Mouse (Mus musculus) natural killer cell, adult 2 months (primary cell): ENCODE measurements around the gene Gpc6.

ENCODE experiments used
- DNase-seq, 2 experiments: peaks; one replicate each; pipeline ENCODE4 v3.0.0; 2022; ENCODE audit warnings: low spot score in 2 of 2

Gpc6 gene

GRCm38 (mm10) chr14:116947939-116948591 is 22.9 kb downstream of the Gpc6 start:
- DNase-seq: no peak

- no peak for DNase-seq
Observed at GRCm38 (mm10) chr14:116957154-116957553, 32.0 kb downstream of the Gpc6 start.

- DNase-seq: no peak
Observed at GRCm38 (mm10) chr14:116964837-116965236, 39.7 kb downstream of the Gpc6 start.

GRCm38 (mm10) chr14:116974708-116975107 is 49.6 kb downstream of the Gpc6 start:
- no peak for DNase-seq

DNA sequence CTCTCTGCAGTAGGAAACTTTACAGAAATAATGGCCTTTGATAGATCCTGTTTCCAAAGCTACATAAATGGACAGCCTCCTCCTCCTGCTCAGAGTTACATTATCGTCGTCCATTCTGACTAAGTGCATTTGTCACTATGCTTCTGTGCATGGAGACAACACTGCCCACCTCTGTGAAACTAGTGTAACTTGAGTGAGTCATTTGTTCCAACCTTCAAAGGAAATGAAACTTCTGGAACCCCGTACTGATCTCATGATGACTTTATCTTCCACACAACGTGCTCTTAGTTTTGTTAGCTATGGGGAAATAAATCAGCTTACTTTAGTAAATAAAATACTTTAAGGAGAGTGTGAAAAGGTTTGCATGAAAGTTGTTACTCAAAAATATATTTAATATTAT is 50.1 kb downstream of the Gpc6 start:
- no peak for DNase-seq

GRCm38 (mm10) chr14:116977259-116977658 is 52.1 kb downstream of the Gpc6 start:
- DNase-seq: no peak

- DNase-seq: no peak
Observed at GRCm38 (mm10) chr14:116979714-116980382, 54.7 kb downstream of the Gpc6 start.

DNA sequence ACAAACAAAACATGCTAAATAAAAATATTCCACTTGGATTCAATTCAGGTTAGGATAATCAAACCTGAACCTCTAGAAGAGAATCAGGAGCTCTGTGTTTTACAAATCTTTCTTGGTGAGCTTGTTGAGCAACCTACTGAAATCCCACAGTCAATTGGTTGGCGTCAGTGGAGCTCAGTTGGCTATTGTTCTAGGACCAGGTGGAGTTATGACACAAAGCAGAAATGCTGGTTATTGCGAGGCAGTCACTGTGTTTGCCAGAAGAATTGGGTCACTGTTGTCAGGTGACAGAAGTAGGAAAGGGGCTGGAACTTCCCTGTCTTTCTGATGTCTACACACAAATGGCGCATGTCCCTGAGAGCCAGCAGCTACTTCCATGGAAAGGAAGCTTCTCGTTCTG is 56.6 kb downstream of the Gpc6 start:
- no peak for DNase-seq

- DNase-seq: no peak
Observed at GRCm38 (mm10) chr14:116987341-116987740, 62.2 kb downstream of the Gpc6 start.

- no peak for DNase-seq
Observed at GRCm38 (mm10) chr14:117000376-117000775, 75.3 kb downstream of the Gpc6 start.

DNA sequence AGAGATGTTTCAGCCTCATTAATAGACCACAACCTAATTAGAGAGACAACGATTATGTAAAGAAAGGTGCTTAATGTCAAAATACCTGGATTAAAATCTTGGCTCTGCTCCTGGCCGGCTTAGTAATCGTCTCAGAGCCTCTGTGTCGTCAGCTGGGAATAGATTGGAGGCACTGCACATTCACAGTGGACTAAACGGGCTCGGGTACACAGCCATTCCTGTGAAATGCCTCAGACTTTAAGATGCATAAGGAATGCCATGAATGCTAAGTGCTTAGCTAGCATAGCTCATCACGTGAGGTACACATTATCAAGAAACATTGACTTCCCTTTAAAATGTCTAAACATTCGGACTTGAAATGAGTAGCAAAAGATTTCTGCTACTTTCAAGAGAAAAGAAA is 77.2 kb downstream of the Gpc6 start:
- no peak for DNase-seq

DNA sequence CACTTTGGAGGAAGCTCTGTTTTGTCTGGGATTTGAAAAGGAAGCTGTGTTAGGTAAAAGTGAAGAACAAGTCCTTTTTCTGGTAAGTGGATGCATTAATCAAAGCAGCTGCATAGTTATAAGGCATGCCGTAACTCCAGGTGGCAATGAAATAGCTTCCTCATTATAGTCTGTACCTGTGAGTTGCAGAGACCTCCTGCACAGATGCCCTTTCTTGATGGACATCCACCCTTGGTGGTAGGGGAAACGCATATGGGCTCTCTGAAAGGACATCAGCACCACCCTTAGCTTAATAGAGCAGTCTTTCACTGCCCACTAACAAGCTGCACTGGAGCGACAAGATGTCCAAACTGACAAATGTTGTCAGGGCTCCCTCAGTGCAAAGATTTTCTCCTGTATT is 83.7 kb downstream of the Gpc6 start:
- no peak for DNase-seq

- DNase-seq: no peak
Observed at GRCm38 (mm10) chr14:117012969-117013368, 87.9 kb downstream of the Gpc6 start.

- DNase-seq: no peak
Observed at GRCm38 (mm10) chr14:117013554-117014117, 88.5 kb downstream of the Gpc6 start.

DNA sequence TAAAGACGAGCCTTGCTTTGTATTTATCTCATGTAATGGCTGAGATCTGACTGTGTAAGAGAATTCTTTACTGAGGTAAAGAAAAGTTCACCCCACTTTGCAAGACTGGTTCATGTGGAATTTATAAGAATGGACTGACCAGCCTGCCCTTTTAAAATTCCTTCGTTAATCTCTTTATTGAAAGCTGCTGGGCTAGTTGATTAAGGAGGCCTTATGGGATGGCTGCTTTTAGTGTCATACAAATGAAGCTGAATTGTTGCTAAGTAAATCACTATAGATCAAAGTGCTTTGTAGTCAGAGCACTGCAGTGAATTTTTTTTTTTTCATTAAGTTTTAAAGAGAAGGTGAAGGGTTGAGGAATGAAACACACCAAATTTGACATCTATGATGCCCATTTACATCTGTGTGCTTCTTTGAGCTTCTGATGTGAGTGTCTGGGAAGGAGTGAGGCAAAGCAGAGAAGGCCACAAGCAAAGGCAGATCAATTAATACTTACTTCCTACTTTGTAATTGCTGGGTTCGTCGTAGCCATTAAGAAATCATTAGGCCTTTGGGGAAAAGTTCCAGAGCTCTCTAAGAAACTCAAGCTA is 90.3 kb downstream of the Gpc6 start:
- no peak for DNase-seq

DNA sequence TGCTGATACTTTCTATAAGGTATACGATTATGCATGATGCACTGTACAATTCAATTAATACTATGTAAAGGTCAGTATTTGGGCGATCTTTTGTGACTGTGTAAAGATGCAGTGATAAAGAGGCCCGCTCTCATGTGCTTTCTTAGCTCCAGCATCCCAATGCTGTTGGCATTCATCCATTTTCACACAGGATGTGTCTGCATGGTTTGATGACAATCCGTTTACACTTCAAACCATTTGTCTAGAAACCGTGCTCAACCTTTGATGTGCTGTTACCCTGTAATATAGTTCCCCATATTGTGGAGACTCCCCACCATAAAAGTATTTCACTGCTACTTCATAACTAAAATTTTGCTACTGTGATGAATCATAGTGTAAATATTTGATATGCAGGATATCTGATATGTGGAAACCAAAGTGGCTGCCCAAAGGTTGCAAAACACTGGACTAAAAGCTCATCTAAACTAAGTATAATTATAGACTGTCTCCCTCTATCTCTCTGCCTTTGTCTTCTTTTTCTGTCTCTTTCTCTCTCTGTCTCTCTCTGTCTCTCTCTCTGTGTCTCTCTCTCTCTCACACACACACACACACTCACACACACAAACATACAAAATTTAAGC is 97.2 kb downstream of the Gpc6 start:
- DNase-seq: no peak

- no peak for DNase-seq
Observed at GRCm38 (mm10) chr14:117034146-117034545, 109.0 kb downstream of the Gpc6 start.

GRCm38 (mm10) chr14:117041017-117041416 is 115.9 kb downstream of the Gpc6 start:
- DNase-seq: no peak

DNA sequence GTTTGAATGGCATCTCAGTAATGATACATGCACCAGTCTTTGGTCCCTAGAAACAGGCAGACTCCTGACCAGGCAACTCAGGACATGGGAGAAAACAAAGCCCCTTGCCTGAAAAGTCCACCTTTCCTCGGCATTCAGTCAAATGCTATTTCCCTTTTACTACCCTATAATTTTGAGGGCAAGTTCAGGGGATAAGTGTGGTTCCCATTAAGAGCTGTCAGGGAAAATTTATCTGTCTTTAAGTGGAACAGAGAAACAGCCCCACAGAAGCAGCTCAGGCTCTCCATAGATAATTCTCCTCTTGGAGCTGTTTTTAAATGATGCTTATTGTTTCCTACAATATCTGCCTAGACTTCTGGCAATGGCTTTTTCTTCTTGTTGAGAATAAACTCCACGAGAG is 123.8 kb downstream of the Gpc6 start:
- no peak for DNase-seq

- DNase-seq: no peak
Observed at GRCm38 (mm10) chr14:117050877-117051276, 125.8 kb downstream of the Gpc6 start.

DNA sequence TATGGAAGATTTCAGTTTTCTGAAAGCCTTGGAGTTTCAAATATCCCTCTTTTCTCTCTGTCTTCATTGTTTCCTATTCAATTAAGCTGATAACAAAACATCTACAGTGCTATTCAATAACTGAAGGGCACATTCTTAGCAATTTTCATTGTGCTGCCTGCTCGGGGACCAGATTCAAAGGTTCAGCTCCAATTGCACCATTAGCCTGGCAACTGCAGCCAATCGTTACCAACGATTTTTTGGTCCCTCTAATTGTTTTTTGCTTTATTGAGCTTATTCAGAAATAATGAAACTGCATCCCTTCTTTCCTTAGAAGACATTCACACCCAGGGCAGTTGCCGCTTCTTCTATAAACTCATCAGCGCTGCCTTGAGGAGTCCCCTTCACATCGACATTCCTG is 128.2 kb downstream of the Gpc6 start:
- no peak for DNase-seq

DNA sequence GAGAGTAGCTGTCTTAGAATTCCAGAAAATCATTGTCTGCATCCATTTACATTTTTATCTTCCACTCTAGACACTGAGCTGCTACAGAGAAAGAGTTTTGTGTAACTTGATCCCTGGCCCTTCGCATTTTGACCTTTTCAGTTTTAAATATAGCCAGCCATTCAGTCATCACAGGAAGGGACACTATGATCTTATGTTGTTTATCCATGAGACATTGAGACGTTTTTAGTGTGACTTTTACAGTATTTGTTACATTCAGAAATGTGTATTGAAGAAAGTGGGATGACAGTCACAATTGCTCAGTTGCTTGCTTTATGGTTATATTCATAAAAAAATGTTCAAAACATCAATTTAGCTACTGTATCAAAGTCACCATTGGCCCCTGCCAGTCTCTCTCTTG is 130.0 kb downstream of the Gpc6 start:
- no peak for DNase-seq

DNA sequence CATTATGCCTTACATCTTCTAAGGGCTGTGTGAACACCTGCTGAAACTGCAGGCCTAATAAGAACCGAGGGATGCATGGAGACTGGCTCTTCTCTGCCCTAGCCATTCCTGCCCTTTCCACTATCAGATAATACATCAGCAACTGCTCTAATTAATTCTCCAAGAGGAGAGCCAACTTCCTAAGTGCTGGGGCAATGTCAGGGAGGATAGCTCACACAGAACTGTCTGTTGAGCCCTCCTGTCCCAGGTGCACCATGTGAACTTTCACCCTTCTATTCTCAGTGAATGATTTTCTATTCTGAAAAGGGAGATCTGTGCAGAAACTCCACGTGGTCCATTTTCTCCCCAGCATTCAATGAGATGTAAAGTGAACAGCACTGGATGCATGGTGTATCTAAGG is 136.0 kb downstream of the Gpc6 start:
- DNase-seq: no peak
